Mouse (Mus musculus) thymus, postnatal 0 days (tissue): ENCODE measurements around the gene Il20ra. TPM values are rescaled to one million over a fixed set of nuclear protein-coding genes. Genes with fewer than 3 reads are reported as not detected.
"Not testable (repeated sequence)": the region's sequence is repeated elsewhere in the genome, so short reads cannot be mapped to it uniquely, and the experiment has no call there.

Experiments
- DNase-seq: peaks from one replicate; pipeline ENCODE4 v3.0.0-alpha.2; 2015; ENCODE audit warnings: low spot score
- polyA plus RNA-seq: library from polyadenylated mRNA; unstranded; fragments of >200 nt; fragmentation: Nextera tagmentation; extraction: Ambion mirVana; gene quantifications from 2 replicates; pipeline ENCODE4 v1.2.1, GENCODE M21; 2015

Gene Il20ra
- 0.60 and 1.1 TPM in 2 replicates for polyA plus RNA-seq

- peak; percentile 82 for DNase-seq
These were observed at the start of gene Il20ra for GRCm38 (mm10) chr10:19712421-19712836. Il20ra (plus strand) TSS chr10:19712570.

- no peak for DNase-seq
These were observed 43.4 kb upstream of the Il20ra start for GRCm38 (mm10) chr10:19668973-19669372.

GRCm38 (mm10) chr10:19672015-19672414 is 40.4 kb upstream of the Il20ra start:
- no peak for DNase-seq

DNA sequence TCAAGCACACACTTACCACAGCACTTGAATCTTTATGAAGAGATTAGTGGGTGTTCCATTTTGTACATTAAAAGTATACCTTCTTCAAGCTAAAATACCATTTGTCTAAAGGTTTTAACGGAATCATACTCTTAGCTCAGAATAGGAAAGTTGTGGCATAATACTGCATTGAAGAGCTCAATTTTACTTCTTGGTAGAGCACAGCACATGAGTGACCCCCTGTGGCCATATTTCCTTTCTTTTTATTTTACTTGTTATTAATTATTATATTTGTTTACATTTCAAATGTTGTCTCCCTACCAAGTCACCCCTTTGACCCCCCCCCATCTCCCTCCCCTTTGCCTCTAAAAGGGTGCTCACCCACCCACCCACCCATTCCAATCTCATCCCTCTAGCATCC is 39.2 kb upstream of the Il20ra start:
- peak; percentile 15 for DNase-seq

DNA sequence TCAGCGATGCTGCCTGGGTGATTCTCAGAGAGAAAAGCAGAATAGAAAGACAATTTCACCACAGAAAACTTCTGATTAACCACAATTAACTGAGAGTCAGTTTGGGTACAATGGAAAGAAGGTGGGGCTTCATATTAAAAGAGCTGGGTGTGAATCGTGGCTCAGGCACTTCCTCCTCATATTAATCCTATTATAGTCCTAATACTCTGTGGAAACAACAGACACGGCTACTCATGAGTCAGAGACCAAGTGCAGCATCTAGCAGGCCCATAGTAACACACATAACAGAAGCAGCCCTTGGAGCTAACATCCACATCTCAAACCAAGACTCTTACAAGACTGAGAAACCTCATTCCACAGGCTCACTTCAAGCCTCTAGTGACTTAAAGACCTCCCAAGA is 24.7 kb upstream of the Il20ra start:
- no peak for DNase-seq

DNA sequence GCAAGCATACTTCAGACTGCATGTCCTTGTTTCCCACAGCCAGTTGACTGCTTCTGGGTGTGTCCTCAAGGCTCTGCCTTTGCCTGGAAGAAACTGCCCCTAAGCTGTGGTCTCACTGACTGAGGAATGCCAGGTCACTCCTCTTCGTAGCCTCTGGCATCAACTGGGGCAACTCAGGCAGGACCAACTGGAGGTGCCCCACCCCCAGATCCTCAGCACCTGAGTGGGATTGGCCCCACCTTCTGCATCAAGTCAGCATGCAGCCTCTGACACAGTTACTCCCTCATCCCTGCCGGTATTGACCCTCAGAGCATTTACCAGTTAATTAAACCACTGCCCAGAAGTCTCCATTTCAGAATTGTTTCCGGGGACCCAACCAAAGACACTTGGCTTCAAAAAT is 21.1 kb upstream of the Il20ra start:
- DNase-seq: peak; percentile 50

DNA sequence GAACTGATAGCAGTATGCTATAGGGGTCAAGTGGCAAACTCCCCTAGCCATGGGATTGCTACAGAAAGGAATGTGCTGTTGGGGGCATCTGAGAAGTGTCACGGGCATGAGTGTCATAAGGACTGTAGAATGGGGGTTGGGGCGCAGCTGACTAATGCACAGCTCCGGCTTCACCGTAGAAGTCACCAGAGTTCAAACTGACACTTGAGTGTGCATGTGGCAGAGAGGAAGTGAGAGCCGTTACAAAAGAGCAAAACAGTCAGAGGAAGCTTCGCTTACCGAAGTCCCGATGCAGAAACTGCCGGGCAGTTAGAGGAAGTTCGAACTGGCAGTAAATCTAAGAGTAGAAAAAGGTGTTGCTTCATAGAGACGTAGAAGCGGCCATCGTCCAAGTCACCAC is 20.6 kb upstream of the Il20ra start:
- peak; percentile 93 for DNase-seq

DNA sequence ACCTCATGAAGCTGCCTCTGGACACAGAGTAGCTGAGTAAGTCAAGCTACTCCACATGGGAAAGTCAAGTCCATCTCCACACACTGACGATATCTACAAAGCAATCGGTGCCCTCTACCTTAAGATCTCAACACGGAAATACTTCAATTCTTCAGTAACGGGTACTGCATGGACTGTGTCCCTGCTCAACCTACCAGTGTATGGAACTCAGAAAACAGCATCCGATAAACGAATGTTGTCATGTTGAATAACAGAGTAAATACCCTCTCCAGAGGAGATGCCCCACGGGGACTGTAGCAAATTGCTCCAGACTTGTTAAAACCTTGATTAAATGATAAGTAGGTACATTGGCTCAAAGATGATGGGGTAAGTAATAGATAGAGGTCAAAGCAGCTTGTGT is 20.0 kb upstream of the Il20ra start:
- no peak for DNase-seq

DNA sequence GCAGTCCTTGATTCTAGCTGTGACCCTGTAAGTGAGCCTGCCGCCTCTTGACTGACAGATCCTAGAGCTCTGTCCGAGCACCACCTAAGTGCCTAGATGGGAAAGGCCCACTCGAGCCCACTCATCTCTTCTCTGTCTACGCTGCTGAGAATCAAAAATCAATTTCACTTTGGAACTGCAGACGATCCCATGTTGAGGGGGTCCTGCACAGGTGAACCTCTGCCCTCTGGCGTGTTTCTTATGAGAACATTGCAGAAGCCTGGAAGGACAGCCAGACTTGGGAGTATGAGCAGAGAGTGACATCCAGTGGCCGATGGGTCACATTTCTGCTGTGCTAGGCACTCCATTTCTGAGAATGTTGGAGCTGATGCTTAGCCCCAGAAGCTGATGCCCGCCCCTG is 19.4 kb upstream of the Il20ra start:
- peak; percentile 91 for DNase-seq

- DNase-seq: no peak
These were observed 18.7 kb upstream of the Il20ra start for GRCm38 (mm10) chr10:19693629-19694028.

GRCm38 (mm10) chr10:19699331-19699730 is 13.0 kb upstream of the Il20ra start:
- no peak for DNase-seq

GRCm38 (mm10) chr10:19704445-19704844 is 7.9 kb upstream of the Il20ra start:
- no peak for DNase-seq

- DNase-seq: no peak
These were observed 4.6 kb upstream of the Il20ra start for GRCm38 (mm10) chr10:19707768-19708167.

DNA sequence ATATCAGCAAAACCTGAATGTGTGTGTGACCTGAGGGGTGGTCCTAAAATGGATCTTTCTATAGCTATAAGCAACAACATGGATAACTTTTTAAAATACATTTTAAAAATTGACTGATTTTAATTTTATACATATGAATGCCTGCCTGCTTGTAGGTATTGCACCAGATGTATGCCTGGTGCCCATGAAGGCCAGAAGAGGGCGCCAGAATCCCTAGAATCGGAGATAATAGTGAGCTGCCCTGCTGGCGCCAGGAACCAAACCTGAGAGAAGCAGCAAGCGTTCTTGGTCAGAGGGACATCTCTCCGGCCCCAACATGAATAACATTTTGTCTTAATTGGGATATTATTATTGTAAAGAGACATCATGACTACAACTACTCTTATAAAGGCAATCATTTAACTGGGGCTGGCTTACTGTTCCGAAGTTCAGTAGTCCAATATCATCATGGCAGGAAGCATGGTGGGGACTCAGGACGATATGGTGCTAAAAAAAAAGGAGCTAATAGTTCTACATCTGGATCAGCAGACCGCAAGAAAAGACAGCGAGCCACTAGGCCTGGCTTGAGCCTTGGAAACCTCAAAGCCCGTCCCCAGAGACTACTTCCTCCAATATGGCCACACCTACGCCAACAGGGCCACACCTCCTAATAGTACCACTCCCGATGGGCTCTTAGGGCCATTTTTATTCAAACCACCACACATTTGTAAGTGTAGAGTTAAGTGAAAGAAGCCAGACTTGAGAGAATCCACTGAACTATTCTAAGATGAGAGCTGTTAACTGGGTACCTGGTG is 3.9 kb upstream of the Il20ra start:
- DNase-seq: peak; percentile 60

DNA sequence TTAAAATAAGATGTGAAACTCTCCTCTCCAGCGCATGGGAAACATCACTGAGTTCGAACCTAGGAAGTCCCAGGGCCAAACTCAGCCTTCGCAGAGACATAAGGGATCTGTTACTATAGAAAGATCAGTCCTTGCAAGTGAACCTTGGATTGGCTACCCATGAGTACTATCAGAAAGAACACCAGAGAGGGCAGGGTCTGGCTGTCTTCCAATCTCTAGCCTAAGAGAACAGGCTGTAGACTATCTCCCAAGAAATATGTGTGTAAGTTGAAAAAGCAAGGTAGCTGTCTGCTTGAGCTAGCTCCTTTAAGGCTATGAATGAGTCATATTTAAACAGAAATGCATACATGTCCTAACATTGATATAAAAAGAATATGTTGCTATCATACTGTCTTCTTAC is 1.4 kb upstream of the Il20ra start:
- no peak for DNase-seq

GRCm38 (mm10) chr10:19711551-19712171 is 709 bp upstream of the Il20ra start:
- DNase-seq: peak; percentile 39

- peak; percentile 38 for DNase-seq
These were observed 6.3 kb downstream of the Il20ra start for GRCm38 (mm10) chr10:19718627-19719026.

DNA sequence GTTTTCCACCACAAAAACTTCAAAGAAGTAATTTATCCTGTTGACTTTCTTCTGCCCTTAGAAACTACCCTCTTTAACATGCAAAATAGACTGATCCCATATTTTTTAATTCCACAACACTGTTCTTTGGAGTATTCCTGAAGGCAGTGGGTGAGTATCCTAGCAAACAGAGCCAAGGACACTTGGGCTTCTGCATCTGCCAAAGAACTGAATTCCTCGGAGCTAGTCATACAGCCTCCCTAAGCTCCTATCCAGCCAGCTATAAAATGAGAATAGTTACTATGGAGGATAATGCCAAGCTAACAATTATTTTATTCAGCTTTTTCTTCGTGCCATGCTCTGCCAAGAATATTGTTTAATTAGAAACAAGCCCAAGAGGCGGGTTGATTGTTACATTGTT is 9.9 kb downstream of the Il20ra start:
- no peak for DNase-seq

GRCm38 (mm10) chr10:19724158-19724832 is 11.9 kb downstream of the Il20ra start:
- DNase-seq: no peak

DNA sequence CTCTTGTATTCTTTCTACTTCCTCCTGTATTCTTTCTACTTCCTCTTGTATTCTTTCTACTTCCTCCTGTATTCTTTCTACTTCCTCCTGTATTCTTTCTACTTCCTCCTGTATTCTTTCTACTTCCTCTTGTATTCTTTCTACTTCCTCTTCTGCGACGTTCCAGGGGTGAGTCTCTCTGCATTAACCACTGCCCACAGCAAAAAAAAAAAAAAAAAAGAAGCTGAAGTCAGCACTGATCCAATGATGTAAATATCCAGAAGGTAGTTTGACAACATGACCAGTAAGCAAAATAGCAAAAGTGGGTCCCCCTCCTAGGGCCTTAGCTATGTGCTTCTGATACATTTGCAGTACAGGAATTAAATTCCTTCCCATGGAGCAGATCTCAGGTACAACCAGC is 26.1 kb downstream of the Il20ra start:
- not testable (repeated sequence) for DNase-seq

DNA sequence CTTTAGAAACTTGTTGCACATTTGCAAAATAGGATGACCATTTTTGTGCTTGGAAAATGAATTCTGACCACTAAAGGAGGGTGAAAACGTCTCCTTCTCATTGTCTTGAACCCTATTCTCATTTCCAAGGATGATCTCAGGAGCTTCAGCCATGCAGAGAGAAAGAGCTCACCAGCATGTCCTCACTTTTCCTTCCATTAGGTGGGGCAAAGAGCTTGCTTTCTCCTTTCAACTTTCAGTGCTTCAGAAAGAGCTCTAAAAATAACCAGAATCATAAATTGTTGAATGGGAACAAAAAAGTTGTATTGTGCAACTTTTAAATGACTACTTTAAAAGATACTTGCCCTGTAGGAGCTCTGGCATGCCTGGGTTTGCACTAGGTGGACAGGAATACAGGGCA is 33.3 kb downstream of the Il20ra start:
- DNase-seq: no peak

GRCm38 (mm10) chr10:19746156-19746555 is 33.8 kb downstream of the Il20ra start:
- DNase-seq: no peak
